Mouse (Mus musculus) C2C12 (cell line): ENCODE data around the gene Pank2.
"Not testable (repeated sequence)": the region's sequence is repeated elsewhere in the genome, so short reads cannot be mapped to it uniquely, and the experiment has no call there.

Experiments used
- CTCF ChIP-seq: IDR thresholded peaks from one replicate; pipeline ENCODE4 v1.5.1; 2011; ENCODE audit not compliant: control insufficient read depth, insufficient read depth, insufficient read length
- MAX ChIP-seq: IDR thresholded peaks from one replicate; pipeline ENCODE4 v1.6.1; 2011; ENCODE audit warnings: mild to moderate bottlenecking, control low read depth
- MYOG ChIP-seq: IDR thresholded peaks from one replicate; pipeline ENCODE4 v1.6.1; 2011; ENCODE audit not compliant: control insufficient read depth, insufficient read length; ENCODE audit errors: extremely low read depth
- USF1 ChIP-seq: IDR thresholded peaks from one replicate; pipeline ENCODE4 v1.6.1; 2011; ENCODE audit warnings: low read depth, mild to moderate bottlenecking, control low read depth, moderate library complexity

DNA sequence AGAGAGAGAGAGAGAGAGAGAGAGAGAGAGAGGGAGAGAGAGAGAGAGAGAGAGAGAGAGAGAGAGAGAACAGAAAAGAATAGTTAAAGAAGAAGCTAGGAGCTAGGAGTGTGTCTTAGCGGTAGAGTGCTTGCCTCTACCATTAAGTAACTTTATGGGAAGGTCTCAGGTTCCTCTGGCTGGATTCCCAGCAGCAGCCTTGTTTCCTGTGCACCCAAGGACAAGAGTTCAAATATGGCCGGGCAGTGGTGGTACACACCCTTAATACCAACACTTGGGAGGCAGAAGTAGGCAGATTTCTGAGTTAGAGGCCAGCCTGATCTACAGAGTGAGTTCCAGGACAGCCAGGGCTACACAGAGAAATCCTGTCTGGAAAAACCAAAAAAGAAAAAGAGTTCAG is 35.6 kb upstream of the Pank2 start:
- TF ChIP-seq USF1, CTCF, MAX, MYOG: not testable (repeated sequence)
